Mouse (Mus musculus): ENCODE results near the gene Krtcap2.

DNA sequence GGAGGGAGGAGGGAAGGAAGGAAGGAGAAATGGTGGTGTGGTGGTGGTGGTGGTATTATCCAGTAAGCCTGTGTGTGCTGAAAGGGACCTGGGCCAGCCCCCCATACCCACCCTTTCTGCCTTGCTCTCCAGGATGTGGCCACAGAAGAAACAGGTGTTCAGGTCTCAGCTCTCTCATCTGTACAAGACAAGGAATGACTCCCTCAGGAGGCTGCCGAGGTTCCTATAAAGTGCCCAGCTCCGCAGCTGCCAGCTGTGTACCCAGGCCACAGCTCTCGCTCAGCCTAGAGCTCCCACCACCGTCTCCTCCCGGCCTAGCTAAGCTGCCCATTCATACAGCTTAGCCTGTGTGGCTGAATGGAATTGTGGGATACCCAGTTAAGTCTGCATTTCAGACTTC is 46.5 kb downstream of the Krtcap2 start:
- TF ChIP-seq CHD2 (IDR thresholded peaks at IDR 0.05; ENCODE audit: low read length): no peak
- no peak for TF ChIP-seq RAD21 (IDR thresholded peaks at IDR 0.05; ENCODE audit: low read depth, low read length)
- no peak for TF ChIP-seq MAFK (IDR thresholded peaks at IDR 0.05; ENCODE audit: insufficient replicate concordance, low read length)
- no peak for TF ChIP-seq POLR2AphosphoS2 (IDR thresholded peaks at IDR 0.05; ENCODE audit: low read depth, low read length)
- no peak for TF ChIP-seq CHD1 (IDR thresholded peaks at IDR 0.05; ENCODE audit: low read depth, low read length)
- no peak for TF ChIP-seq CTCF (conservative IDR thresholded peaks at IDR 0.05 in 1 of 2, IDR thresholded peaks at IDR 0.05 in 1 of 2; ENCODE audit: low read depth in 2 of 2, low read length in 2 of 2)
- TF ChIP-seq SMC3 (IDR thresholded peaks at IDR 0.05; ENCODE audit: low read depth, low read length): no peak
- TF ChIP-seq TBP (conservative IDR thresholded peaks at IDR 0.05; ENCODE audit: low read depth, low read length): no peak
- TF ChIP-seq EP300 (IDR thresholded peaks at IDR 0.05; ENCODE audit: low read length): no peak

All from CH12.LX (cell line).